In genomic region chr11:115513271-115514237, GRCm38 (mm10) we compare ENCODE assay signal across 7 mouse cellular contexts. TPM values are rescaled to one million over a fixed set of nuclear protein-coding genes. Genes with fewer than 3 reads are reported as not detected.
A peak's percentile ranks its signal among the peaks of the same experiment; 100 is the strongest.
DNase-seq lines count a peak whose midpoint lies in the region; ATAC-seq and TF ChIP-seq lines count a peak whose summit lies in the region.

No protein-coding gene starts in this region.

- no peak for TF ChIP-seq CTCF in small intestine, adult 2 months (IDR thresholded peaks at IDR 0.05; ENCODE audit: extremely low read depth, insufficient read length, insufficient replicate concordance, low read depth, low read length)

- H3K36me3 ChIP-seq in forebrain, embryonic 12.5 days (replicated peaks) = no peaks in the 10 kb centered on the region
- peaks cover 4% of the 10 kb centered on the region for H3K36me3 ChIP-seq in megakaryocyte, embryonic 14.5 days (replicated peaks; ENCODE audit: low read length)
- no peaks in the 10 kb centered on the region for H3K36me3 ChIP-seq in small intestine, adult 2 months (ENCODE audit: control insufficient read depth, insufficient read depth, low read length)

- under 1% methylated on average over 55 of the region's 57 CpGs for WGBS in forebrain, embryonic 12.5 days
- WGBS in small intestine, adult 2 months = under 1% methylated on average over 57 of the region's 57 CpGs

- ATAC-seq in forebrain, embryonic 12.5 days (ENCODE audit: low FRiP score) = peak; percentile 65

- peak overlapping the region; percentile 73 for H3K4me2 ChIP-seq in forebrain, embryonic 12.5 days

- TF ChIP-seq POLR2A in small intestine, adult 2 months (IDR thresholded peaks at IDR 0.05; ENCODE audit: low read depth, low read length) = no peak; the same call in 1 of the 2 replicates

- H3K4me1 ChIP-seq in forebrain, embryonic 12.5 days = peaks cover 39% of the 10 kb centered on the region
- peaks cover 48% of the 10 kb centered on the region for H3K4me1 ChIP-seq in megakaryocyte, embryonic 14.5 days
- H3K4me1 ChIP-seq in small intestine, adult 2 months (ENCODE audit: control insufficient read depth, insufficient read depth, insufficient read length, low read length) = peaks cover 20% of the 10 kb centered on the region

- peak overlapping the region; percentile 86 for H3K27ac ChIP-seq in forebrain, embryonic 12.5 days
- H3K27ac ChIP-seq in small intestine, adult 2 months (ENCODE audit: insufficient read depth, low read depth, low read length) = peak overlapping the region; percentile 97

- H3K9me3 ChIP-seq in forebrain, embryonic 12.5 days = no peaks in the 10 kb centered on the region
- no peaks in the 10 kb centered on the region for H3K9me3 ChIP-seq in megakaryocyte, embryonic 14.5 days

- intact Hi-C loops in heart, postnatal 36 days (cut with DNase I) = loop anchor here (1.0 to 2.0 kb wide), 2 partner anchors 21 to 22 kb away; partner anchors contain the start of gene Nt5c
- intact Hi-C loops in left cerebral cortex, postnatal 14 days (cut with DNase I) = no loop called here

- peak overlapping the region; percentile 100 for H3K4me3 ChIP-seq in forebrain, embryonic 12.5 days (replicated peaks)
- H3K4me3 ChIP-seq in megakaryocyte, embryonic 14.5 days (replicated peaks) = peak overlapping the region; percentile 97
- H3K4me3 ChIP-seq in small intestine, adult 2 months (ENCODE audit: low read depth, low read length) = peak overlapping the region; percentile 76

- H3K9ac ChIP-seq in forebrain, embryonic 12.5 days = peak overlapping the region; percentile 99

- H3K27me3 ChIP-seq in forebrain, embryonic 12.5 days = no peaks in the 10 kb centered on the region
- H3K27me3 ChIP-seq in megakaryocyte, embryonic 14.5 days (replicated peaks) = no peaks in the 10 kb centered on the region
- H3K27me3 ChIP-seq in small intestine, adult 2 months (ENCODE audit: control insufficient read depth, insufficient read depth, low read length) = no peaks in the 10 kb centered on the region

- peak; percentile 60 for DNase-seq in Muller cell, postnatal 12 days (ENCODE audit: inconsistent ontology term)
- DNase-seq in c-Kit-positive CD71-positive TER-119-negative erythroid progenitor cells, embryonic 14.5 days (ENCODE audit: low read depth) = peak; percentile 48
- peak; percentile 40 to 49 for DNase-seq in heart, postnatal 36 days
- peak; percentile 62 to 63 for DNase-seq in left cerebral cortex, postnatal 14 days (ENCODE audit: low spot score in 2 of 2)

RNA-seq across cellular contexts. Expression of gene Jpt1, which starts 0.6 kb away (rescaled TPM):
- polyA plus RNA-seq in forebrain, embryonic 12.5 days (2016; fragmentation: Nextera tagmentation; extraction: Ambion mirVana) = 1,151 and 1,196 TPM in 2 replicates
- total RNA-seq in heart, postnatal 36 days (2021) = 100 to 1,000 TPM; 124 to 143 TPM
- 100 to 1,000 TPM; 206 TPM for total RNA-seq in left cerebral cortex, postnatal 14 days (2021)
- 334 and 807 TPM in 2 replicates for polyA plus RNA-seq in megakaryocyte, embryonic 14.5 days (2012; ENCODE audit: insufficient read depth, low replicate concordance)
- polyA plus RNA-seq in small intestine, adult 2 months (2012; rRNA removed) = 210 and 430 TPM in 2 replicates

RNA-seq across cellular contexts. Expression of gene Nt5c, which starts 21.9 kb away (rescaled TPM):
- polyA plus RNA-seq in forebrain, embryonic 12.5 days (2016; fragmentation: Nextera tagmentation; extraction: Ambion mirVana) = 72.0 and 80.3 TPM in 2 replicates
- 10 to 100 TPM; 13.1 to 14.2 TPM for total RNA-seq in heart, postnatal 36 days (2021)
- 10 to 100 TPM; 75.9 TPM for total RNA-seq in left cerebral cortex, postnatal 14 days (2021)
- polyA plus RNA-seq in megakaryocyte, embryonic 14.5 days (2012; ENCODE audit: insufficient read depth, low replicate concordance) = 84.5 and 173 TPM in 2 replicates
- 56.8 and 132 TPM in 2 replicates for polyA plus RNA-seq in small intestine, adult 2 months (2012; rRNA removed)

RNA-seq across cellular contexts. Expression of gene Sumo2, which starts 22.5 kb away (rescaled TPM):
- polyA plus RNA-seq in forebrain, embryonic 12.5 days (2016; fragmentation: Nextera tagmentation; extraction: Ambion mirVana) = 1,429 and 1,474 TPM in 2 replicates
- total RNA-seq in heart, postnatal 36 days (2021) = 100 to 1,000 TPM; 165 to 185 TPM
- 100 to 1,000 TPM; 338 to 354 TPM for total RNA-seq in left cerebral cortex, postnatal 14 days (2021)
- polyA plus RNA-seq in megakaryocyte, embryonic 14.5 days (2012; ENCODE audit: insufficient read depth, low replicate concordance) = 187 and 368 TPM in 2 replicates
- 3.6 and 7.0 TPM in 2 replicates for polyA plus RNA-seq in small intestine, adult 2 months (2012; rRNA removed)

RNA-seq across cellular contexts. Expression of gene Armc7, which starts 38.1 kb away (rescaled TPM):
- 10.9 and 11.0 TPM in 2 replicates for polyA plus RNA-seq in forebrain, embryonic 12.5 days (2016; fragmentation: Nextera tagmentation; extraction: Ambion mirVana)
- total RNA-seq in heart, postnatal 36 days (2021) = 1 to 10 TPM; 1.5 to 2.4 TPM
- total RNA-seq in left cerebral cortex, postnatal 14 days (2021) = 10 to 100 TPM in 1 of 2 experiments, 1 to 10 TPM in 1; 9.7 to 10.1 TPM
- polyA plus RNA-seq in megakaryocyte, embryonic 14.5 days (2012; ENCODE audit: insufficient read depth, low replicate concordance) = 20.7 and 36.2 TPM in 2 replicates
- polyA plus RNA-seq in small intestine, adult 2 months (2012; rRNA removed) = 13.2 and 16.3 TPM in 2 replicates

RNA-seq across cellular contexts. Expression of gene Nup85, which starts 50.7 kb away (rescaled TPM):
- 194 and 199 TPM in 2 replicates for polyA plus RNA-seq in forebrain, embryonic 12.5 days (2016; fragmentation: Nextera tagmentation; extraction: Ambion mirVana)
- 10 to 100 TPM; 23.5 to 23.8 TPM for total RNA-seq in heart, postnatal 36 days (2021)
- total RNA-seq in left cerebral cortex, postnatal 14 days (2021) = 10 to 100 TPM; 39.6 to 47.4 TPM
- 6.6 and 12.0 TPM in 2 replicates for polyA plus RNA-seq in megakaryocyte, embryonic 14.5 days (2012; ENCODE audit: insufficient read depth, low replicate concordance)
- polyA plus RNA-seq in small intestine, adult 2 months (2012; rRNA removed) = 12.6 and 16.8 TPM in 2 replicates

Comparison
In these comparisons a context has a peak if more than half of its experiments do, and no peak if none do; other contexts are left out.
1. Peak in every context shown above with its lines: DNase-seq, ATAC-seq, H3K4me3 ChIP-seq and H3K27ac ChIP-seq.
2. RNA of gene Sumo2, which starts 22.5 kb away (polyA plus RNA-seq): 1,429 to 1,474 TPM in forebrain, embryonic 12.5 days and 187 to 368 TPM in megakaryocyte, embryonic 14.5 days; 3.6 to 7.0 TPM in small intestine, adult 2 months; every median in the first group is over 10 times any median in the second.